Mouse (Mus musculus) layer of hippocampus, postnatal 36 days (tissue): ENCODE results near the gene Eya4. TPM values are rescaled to one million over a fixed set of nuclear protein-coding genes. Genes with fewer than 3 reads are reported as not detected.

Experiments used
- DNase-seq, 2 experiments: peaks; one replicate each; pipeline ENCODE4 v3.0.0; 2022
- total RNA-seq, 2 experiments: library from RNA; stranded (reverse); gene quantifications; 2 replicates each; pipeline ENCODE4 v1.2.3; 2021

Gene Eya4
- 1 to 10 TPM; 5.4 to 5.7 TPM for total RNA-seq

- DNase-seq, result peak; percentile 27 to 40
Observed at GRCm38 (mm10) chr10:23350011-23350911, at the start of gene Eya4. Gene Eya4, minus strand, starts transcription at chr10:23350786.

DNA sequence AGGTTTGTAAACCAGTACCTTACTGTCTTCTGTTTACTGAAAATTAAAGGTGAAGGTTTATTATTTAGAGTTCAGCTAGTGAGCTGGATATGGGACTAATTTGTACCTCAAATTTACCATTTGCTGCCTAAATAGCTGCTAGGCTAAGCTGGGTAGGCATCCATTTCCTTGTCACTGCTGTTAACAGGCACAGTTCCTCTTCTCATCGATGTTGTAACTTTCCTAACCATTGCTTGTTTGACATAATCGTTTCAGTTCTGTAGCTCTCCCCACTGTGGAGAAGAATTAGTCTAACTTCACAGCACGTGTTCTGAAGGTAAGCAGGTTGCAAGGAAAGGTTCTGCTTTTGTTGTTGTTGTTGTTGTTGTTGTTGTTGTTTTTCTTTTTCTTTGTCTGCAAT lies 44.8 kb upstream of the Eya4 start:
- DNase-seq, result no peak

GRCm38 (mm10) chr10:23394556-23395245 lies 44.1 kb upstream of the Eya4 start:
- DNase-seq, result no peak

DNA sequence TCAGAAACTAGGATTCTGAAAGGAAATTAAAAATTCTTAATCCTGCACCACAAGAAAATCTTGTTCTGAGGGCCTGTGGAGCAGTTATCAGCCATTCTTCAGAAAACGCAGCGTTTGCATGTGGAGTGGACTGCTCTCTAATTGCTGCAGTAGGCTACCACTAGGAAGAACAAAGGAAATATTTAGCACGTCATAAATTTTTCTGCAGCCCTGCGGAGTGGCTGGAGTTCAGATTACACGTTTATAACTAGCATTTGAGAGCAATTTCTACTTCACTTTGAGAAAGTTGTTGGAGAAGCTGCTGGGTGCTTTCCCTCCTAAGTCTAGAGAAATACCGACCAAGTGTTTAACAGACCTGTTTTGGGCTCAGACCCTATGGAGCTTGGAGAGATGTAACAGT lies 43.6 kb upstream of the Eya4 start:
- no peak for DNase-seq

DNA sequence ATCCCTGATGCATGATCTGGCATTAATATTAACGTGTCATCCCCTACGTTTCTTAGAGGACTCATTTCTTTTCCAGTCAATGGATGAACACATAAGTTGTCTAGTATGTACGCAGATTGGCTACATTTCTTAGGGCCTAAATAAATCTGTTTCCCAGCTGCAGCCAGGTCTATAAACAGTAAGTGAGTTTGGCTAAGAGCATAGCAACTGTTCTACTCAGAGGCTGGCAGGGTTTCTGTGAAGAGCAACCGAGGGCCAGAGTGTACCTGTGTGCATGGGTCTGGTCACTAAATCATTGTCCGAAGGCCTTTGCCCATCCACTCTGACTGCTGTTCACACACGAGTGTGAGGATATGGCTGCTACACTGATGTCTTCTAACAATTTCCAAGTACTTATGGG lies 13.3 kb upstream of the Eya4 start:
- no peak for DNase-seq

DNA sequence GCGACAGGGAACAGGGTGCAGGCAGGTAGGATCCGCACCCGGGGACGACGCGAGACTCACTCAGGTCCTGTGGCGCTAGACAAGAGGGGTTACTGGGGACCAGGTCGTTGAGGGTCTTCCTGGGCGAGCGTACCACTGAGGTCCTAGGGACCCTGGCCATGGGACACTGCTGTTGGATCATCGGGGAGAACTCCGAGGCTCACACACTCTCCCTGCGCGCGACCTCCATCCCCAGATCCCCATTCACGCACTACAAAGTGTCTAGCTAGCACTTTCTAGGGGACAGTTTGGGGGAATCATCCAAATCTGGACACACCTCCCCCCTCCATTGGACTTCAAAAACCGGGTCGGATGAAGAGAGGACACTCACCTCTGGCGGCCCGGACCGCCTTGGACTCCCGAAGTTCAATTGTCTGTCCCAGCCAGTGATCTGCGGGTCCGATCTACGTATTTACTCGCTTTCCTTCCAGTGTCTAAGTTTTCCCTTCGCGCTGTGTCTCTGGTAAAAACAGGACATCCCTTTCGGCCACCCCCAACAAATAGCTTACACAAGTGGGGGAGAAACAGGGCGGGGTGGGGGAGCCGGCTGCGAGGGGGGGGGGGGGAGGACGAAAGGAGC lies 1.1 kb downstream of the Eya4 start:
- peak; percentile 3 to 4 for DNase-seq

GRCm38 (mm10) chr10:23348893-23349391 lies 1.6 kb downstream of the Eya4 start:
- DNase-seq, result peak in 1 of 2 experiments; percentile 4

DNA sequence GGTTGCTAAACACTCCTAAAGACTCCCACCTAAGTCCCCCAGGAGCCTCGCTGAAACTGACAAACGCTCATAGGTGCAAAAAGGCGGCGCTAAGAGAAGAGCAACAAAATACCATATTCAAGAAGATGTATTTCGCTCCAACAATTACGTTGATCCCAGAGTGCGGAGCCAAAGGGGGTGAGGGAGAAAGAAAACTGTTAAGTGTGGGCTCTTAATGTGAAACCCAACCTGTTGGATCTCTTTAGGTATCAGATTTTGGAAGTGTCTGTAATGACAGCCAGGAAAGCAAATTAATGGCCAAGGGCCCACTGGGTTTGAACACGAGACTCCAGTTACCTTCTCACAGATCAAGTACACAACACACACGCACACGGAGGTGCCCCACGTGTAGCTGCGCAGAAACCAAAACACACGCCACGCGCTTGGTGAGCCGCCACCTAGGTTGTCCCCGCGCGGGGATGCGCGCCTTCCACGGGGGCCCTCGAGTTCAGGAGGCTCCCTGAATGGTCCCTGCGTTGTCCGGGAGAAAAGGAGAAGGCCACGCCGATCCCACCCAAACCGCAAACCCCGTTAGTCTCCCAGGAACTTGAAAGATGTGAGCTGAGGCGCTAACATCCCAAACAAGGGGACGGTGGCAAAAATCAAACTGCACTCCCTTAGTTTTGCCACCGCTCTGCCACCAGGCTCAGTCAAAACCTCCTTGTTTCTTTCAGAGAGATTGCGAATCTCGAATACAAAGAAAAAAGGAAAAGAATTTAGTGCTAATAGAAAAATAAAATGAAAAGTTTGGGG lies 2.3 kb downstream of the Eya4 start:
- peak in 1 of 2 experiments; percentile 10 for DNase-seq

DNA sequence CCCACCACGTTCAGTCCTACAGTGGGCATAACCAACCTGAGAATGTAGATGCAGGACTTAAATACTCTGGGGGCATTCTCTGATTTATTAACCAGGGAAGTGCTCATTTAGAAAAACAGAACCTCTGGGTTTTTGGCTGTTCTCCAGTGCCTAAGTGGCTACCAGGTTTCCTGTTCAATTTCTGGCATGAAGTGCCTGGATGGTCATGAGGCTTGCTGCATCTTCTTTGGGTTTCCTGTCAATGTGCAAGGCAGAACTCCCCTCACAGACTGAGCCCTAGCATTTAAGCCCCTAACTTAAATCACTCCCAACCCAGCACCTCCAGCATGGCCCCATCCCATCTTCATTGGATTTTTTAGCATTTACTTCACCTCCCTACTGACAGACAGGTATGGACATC lies 13.3 kb downstream of the Eya4 start:
- no peak for DNase-seq

DNA sequence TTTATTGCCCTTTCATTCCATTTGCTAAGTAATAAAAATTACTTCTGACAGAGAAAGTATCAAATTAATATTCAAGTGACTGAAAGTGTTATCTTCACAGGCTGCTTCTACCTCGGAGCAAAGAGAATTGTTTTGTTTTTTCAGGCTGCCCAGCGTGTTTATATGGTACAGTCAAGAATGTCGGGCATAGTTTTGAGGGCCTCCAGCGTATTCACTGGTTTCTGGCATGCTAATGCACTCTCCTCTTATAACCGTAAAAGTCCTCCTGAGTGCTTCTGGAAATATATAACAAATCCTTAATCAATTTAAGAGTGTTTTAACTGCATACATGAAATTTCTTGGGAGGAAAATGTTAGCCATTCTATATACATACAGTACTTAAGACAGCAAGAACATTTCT lies 17.8 kb downstream of the Eya4 start:
- no peak for DNase-seq

GRCm38 (mm10) chr10:23327651-23328050 lies 22.9 kb downstream of the Eya4 start:
- no peak for DNase-seq

DNA sequence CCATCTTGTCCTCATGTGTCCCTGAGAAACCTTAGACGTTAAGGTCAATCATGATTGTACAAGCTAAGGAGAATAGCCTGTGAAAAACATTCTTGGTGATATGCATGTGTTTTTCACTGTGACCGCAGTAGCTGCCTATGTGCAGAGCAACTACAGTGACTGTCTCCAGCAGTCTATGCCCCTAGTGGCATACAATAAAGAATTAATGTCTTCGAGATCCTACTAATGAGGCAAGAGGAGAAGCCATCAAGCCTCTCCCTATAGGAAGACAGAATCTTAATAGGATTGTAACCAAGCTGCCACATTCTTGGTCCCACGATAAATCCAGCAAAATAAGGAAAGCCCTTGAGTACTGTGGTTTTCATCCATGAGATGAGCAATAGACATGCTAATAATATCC lies 28.3 kb downstream of the Eya4 start:
- DNase-seq, result no peak

- DNase-seq, result no peak
Observed at GRCm38 (mm10) chr10:23295616-23296015, 55.0 kb downstream of the Eya4 start.

DNA sequence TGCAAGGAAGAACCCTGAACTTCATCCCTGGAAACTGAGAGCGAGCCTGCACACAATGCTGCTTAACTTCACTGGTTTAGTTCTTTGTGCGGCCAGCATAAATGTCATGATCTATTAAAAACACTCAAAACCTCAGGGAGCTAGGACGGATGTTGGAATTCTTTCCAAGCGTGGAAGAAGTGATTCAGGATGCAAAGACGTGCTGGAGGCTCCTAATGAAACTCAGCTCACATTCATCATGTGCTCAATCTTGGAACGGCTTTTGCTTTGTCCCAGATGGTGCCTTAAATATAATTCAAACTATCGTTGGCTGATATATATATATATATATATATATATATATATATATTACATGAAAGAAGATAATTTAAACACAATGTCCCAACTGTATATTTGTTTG lies 58.1 kb downstream of the Eya4 start:
- no peak for DNase-seq

DNA sequence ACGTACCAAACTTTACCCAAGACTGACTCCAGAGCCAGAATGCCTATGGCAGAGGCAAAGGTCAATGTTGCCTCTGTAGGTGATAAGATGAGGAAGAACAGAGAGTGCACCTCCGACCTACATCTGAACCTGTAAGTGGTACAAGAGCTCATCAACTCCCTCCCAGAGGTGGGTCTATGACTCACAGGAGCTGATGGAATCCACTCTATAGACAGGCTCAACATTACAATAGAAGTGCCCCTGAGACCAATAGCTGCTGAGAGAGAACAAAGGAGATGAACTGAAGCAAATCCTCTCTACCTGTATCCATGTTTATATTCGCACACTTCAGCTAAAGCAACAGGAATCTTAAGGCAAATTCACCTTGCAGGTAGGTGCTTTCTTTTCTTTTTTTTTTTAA lies 73.2 kb downstream of the Eya4 start:
- no peak for DNase-seq

DNA sequence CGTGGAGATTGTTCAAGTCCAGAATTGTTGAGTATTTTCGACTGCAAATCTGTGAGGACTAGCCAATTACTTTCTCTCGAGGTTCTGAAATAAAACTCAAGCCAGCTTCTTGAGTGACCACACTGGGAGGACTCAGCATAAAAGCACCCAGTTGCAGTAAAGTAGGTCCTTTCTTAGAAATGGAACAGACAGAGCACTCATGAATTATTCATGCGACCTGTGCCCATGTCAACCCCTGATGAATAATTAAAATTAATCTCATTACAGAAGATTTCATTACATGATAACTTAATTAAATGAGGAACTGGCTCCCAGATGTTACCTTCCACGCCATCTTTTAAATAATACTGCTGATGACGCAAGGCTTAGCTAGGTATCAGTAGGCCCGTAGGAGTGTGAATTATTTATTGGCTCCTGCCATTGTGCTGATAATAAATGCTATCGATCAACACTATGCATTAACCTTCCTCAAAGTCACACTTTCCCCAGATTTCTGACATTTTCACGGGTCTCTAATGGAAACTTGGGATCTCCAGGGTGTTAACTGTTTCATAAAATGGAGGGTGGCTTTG lies 79.5 kb downstream of the Eya4 start:
- DNase-seq, result no peak

DNA sequence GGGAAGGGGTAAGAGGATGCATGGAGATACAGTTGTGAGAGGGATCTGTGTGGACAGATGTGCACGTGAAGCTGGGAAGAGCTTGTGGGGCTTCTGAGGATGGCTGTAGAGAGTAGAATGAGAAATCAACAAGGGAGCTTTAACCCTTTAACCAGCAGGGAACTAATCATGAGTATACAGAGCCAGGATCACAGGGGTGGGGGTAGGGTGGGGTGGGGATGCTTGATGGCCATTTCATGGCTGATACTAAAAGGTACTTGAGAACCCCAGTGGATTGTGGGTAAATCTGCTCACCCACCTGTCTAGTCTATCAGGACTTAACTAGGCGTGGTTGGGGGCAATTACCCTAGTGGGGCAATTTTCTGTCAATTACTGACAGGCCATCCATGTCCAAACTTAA lies 80.1 kb downstream of the Eya4 start:
- no peak for DNase-seq

DNA sequence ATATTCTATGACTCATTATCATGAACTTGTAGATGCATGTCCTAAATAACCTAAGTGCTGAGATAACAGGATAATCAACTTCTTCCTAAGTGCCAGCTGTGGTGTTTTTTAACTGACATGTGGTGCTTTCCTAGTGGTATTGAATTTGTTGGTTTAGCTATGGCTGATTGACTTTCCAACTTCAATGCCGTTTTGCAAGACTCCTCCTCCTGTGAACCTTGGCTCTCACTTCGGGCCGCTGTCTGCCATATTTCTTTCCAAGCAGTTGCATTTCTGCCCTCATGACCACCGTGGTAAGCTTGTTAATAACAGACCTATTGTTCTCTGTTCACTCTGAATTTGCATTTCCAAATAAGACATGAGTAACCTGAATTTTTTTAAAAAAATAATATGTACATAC lies 98.4 kb downstream of the Eya4 start:
- no peak for DNase-seq

DNA sequence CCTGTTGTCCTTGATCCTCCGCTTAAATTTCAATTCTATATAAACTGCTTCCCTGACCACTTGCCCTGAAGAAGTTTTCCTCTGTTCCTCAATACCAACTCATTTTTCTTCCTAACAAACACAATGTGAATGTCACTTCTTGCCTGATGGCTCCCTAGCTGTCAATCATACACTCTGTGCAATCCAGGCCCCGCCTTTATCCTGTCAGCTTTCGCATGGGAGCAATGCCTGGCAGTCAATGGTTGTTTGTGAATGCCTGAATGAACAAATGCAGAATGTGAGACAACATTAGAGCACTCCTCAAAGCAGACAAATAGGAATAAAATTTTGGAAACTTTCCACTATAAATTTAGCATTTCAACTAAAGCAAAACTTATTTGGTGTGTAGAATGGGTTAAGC lies 104.1 kb downstream of the Eya4 start:
- no peak for DNase-seq

- DNase-seq, result no peak
Observed at GRCm38 (mm10) chr10:23236918-23237317, 113.7 kb downstream of the Eya4 start.

GRCm38 (mm10) chr10:23235405-23235804 lies 115.2 kb downstream of the Eya4 start:
- DNase-seq, result no peak

GRCm38 (mm10) chr10:23233425-23233824 lies 117.2 kb downstream of the Eya4 start:
- no peak for DNase-seq
